Mouse (Mus musculus): ENCODE measurements around the gene Gm10799.
"Not testable (repeated sequence)": the region's sequence is repeated elsewhere in the genome, so short reads cannot be mapped to it uniquely, and the experiment has no call there.

Gm10799 gene

GRCm38 (mm10) chr2:104069704-104070185 lies 1.4 kb upstream of the Gm10799 start, which contains the start of gene Cd59b:
Cd59b (plus strand) TSS chr2:104069849.
- DNase-seq (ENCODE audit: low spot score in 2 of 2): peak; percentile 38 to 40

GRCm38 (mm10) chr2:104065526-104065925 lies 2.8 kb downstream of the Gm10799 start, which contains the start of gene Gm10912:
Gm10912 (plus strand) TSS chr2:104065826.
- DNase-seq (ENCODE audit: low spot score in 2 of 2): not testable (repeated sequence)

GRCm38 (mm10) chr2:104064152-104064551 lies 4.2 kb downstream of the Gm10799 start:
- no peak for DNase-seq (ENCODE audit: low spot score in 2 of 2)

- DNase-seq (ENCODE audit: low spot score in 2 of 2): no peak
Measured at GRCm38 (mm10) chr2:104062665-104063064, 5.7 kb downstream of the Gm10799 start.

- DNase-seq (ENCODE audit: low spot score in 2 of 2): no peak
Measured at GRCm38 (mm10) chr2:104060996-104061395, 7.4 kb downstream of the Gm10799 start.

- no peak for DNase-seq (ENCODE audit: low spot score in 2 of 2)
Measured at GRCm38 (mm10) chr2:104059786-104060185, 8.6 kb downstream of the Gm10799 start.

- DNase-seq (ENCODE audit: low spot score in 2 of 2): no peak
Measured at GRCm38 (mm10) chr2:104058954-104059353, 9.4 kb downstream of the Gm10799 start.

- no peak for DNase-seq (ENCODE audit: low spot score in 2 of 2)
Measured at GRCm38 (mm10) chr2:104058381-104058780, 10.0 kb downstream of the Gm10799 start.

GRCm38 (mm10) chr2:104044479-104045080 lies 23.8 kb downstream of the Gm10799 start:
- DNase-seq (ENCODE audit: low spot score in 2 of 2): no peak

- DNase-seq (ENCODE audit: low spot score in 2 of 2): no peak
Measured at GRCm38 (mm10) chr2:104043624-104044478, 24.5 kb downstream of the Gm10799 start.

GRCm38 (mm10) chr2:104042766-104043165 lies 25.6 kb downstream of the Gm10799 start:
- no peak for DNase-seq (ENCODE audit: low spot score in 2 of 2)

GRCm38 (mm10) chr2:104041632-104042031 lies 26.7 kb downstream of the Gm10799 start:
- DNase-seq (ENCODE audit: low spot score in 2 of 2): peak in 1 of 2 experiments; percentile 21

GRCm38 (mm10) chr2:104038236-104038635 lies 30.1 kb downstream of the Gm10799 start:
- DNase-seq (ENCODE audit: low spot score in 2 of 2): no peak

- DNase-seq (ENCODE audit: low spot score in 2 of 2): no peak
Measured at GRCm38 (mm10) chr2:104036316-104036715, 32.0 kb downstream of the Gm10799 start.

GRCm38 (mm10) chr2:104035595-104035994 lies 32.8 kb downstream of the Gm10799 start:
- DNase-seq (ENCODE audit: low spot score in 2 of 2): no peak

- peak in 1 of 2 experiments; percentile 55 for DNase-seq (ENCODE audit: low spot score in 2 of 2)
Measured at GRCm38 (mm10) chr2:104034832-104035472, 33.4 kb downstream of the Gm10799 start.

GRCm38 (mm10) chr2:104032056-104032455 lies 36.3 kb downstream of the Gm10799 start:
- no peak for DNase-seq (ENCODE audit: low spot score in 2 of 2)

GRCm38 (mm10) chr2:104030381-104030780 lies 38.0 kb downstream of the Gm10799 start:
- DNase-seq (ENCODE audit: low spot score in 2 of 2): no peak

GRCm38 (mm10) chr2:104029074-104029473 lies 39.3 kb downstream of the Gm10799 start:
- no peak for DNase-seq (ENCODE audit: low spot score in 2 of 2)

GRCm38 (mm10) chr2:104028139-104028723 lies 40.1 kb downstream of the Gm10799 start, which contains the start of gene 4931422A03Rik:
4931422A03Rik (minus strand) TSS chr2:104028361.
- no peak for DNase-seq (ENCODE audit: low spot score in 2 of 2)

GRCm38 (mm10) chr2:104027458-104028138 lies 40.8 kb downstream of the Gm10799 start, which contains the start of gene Fbxo3:
Fbxo3 (plus strand) TSS chr2:104027721.
- DNase-seq (ENCODE audit: low spot score in 2 of 2): peak; percentile 81 to 87
